Mouse (Mus musculus) ovary, adult 18-20 months (tissue): ENCODE measurements around the gene Fam151a.
"Not testable (repeated sequence)": the region's sequence is repeated elsewhere in the genome, so short reads cannot be mapped to it uniquely, and the experiment has no call there.

Source experiments
- DNase-seq: peaks from one replicate; pipeline ENCODE4 v3.0.0; 2022; ENCODE audit warnings: low spot score, mixed read lengths

The Fam151a gene

DNA sequence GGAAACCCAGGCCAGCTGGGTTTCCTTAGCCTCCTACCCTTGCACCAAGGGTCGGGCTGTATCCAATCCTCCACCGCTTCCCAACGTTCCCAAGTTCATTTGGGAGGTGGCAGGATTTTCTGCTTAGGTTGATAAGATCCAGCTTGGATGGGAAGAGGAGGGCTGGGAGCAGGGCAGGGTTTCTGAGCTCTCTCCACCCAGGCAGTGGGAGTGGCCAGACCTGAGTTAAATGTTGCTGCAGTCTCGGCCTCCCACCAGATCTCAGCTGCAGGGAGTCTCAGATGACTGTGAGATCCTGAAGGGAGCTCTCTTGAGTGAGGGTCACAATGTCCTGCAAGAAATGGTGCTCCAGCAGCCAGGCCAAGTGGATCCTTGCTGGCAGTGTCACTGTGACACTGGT is at the start of gene Fam151a:
Gene Fam151a (plus strand): TSS at position 254 of the 400 bp plus-strand sequence.
- DNase-seq: no peak

DNA sequence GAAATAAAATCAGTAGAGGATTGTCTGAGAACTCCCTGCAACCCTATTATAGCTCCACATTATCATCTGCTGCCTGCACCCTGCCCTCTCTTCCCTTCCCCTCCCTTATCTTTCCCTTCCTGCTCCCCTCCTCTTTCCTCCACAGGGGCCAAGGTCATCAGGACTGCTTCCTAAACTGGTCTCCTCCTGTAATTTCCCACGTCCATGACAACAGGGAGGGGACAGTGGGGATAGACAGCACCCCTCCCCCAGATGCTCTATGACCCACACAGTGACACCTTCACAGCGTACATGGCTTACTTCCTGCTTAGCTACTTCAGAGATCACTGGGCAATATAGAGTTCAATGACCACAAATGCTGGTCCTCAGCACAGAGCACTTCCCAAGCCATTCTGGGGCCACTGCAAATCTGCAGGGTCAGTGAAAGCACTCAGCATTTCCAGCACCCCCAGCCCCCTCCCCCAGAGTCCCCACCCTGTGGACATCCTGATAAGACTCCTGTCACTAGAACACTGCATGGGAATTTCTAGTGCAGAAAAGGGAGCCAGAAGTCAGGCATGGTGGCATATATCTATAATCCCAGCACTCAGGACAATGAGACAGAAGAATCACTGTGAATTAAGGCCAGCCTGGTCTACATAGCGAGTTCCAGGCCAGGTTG is 44.9 kb upstream of the Fam151a start:
- DNase-seq: no peak

DNA sequence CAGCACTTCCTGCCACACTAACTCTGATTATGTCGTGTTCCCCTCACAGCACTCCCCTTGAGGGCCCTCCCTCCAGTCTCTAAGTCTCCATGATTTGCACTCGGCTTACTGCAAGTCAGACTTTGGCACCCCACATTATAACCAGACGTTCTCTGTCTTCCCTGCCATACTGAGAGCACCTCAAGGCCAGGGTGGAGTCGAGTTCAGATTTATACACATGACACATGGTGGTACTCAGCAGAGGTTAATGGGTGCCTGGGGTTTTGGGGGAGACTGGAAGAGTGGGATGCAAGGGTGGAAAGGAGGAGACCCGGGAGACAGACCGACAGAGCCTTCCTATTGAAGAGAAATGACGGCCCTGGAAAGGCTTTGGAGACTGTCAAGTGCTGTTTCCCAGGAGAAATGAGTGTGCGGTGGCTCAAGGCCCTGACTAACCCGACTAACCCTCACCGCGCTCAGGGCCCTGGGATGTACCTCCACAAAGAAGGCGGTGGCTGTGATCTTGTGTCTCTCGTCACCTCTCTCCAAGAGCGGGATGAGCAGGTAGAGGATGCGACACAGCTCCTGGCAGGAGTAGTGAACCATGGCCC is 39.8 kb upstream of the Fam151a start:
- DNase-seq: no peak

DNA sequence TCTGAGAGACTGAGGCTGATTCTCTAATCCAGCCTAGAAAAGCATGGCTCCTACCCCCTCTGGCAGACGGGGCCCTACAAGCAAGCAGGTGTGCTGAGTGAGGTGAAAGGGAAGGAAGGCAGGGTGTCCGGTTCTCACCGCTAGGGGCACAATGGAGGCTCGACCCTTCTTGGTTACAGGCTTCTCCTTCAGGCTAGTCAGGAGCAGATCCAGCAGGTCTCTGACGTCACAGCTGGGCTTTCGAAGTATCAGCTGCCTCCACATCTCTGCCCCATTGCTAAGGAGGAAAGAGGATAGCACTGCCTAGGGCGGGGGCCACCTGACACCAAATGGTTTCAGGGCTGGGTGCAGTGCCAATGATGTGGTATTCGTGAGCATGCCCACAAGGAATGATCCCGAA is 33.7 kb upstream of the Fam151a start:
- DNase-seq: no peak

DNA sequence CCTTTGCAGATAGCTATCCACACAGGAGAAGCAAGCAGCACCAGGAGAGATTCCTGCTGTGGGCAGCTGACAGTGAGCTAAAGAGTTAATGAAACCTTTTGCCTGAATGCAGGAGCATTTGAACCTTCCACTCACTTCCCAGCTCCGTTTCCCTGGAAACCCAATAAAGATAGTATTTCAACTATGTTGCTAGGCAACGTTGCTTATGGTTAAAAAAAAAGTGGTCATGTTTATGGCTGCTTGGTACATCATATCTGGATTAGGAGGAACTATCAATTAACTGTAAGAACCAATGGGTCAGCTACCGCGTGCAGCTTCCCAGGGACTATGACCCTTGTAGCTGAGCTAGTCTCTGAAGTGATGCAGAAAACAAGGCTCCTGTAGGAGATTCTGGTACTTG is 32.9 kb upstream of the Fam151a start:
- no peak for DNase-seq

DNA sequence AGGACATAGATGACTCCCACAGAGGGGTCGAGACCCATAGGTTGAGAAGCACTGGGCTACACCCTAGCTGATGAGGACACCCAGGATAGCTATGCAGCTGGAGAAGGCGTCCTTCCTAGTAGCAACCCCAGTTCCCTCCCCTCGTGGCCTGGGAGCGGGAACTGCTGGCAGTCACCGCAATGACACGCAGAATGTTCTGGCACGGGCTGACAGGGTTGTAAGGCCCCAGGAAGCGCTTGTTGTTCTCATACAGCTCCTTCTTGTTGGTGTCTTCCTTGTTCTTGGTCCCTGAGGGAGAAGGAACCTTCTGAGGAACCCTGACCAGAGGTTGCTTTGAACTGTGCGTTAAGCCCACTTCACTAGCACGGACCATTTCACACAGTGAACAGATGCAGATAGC is 29.7 kb upstream of the Fam151a start:
- DNase-seq: no peak

DNA sequence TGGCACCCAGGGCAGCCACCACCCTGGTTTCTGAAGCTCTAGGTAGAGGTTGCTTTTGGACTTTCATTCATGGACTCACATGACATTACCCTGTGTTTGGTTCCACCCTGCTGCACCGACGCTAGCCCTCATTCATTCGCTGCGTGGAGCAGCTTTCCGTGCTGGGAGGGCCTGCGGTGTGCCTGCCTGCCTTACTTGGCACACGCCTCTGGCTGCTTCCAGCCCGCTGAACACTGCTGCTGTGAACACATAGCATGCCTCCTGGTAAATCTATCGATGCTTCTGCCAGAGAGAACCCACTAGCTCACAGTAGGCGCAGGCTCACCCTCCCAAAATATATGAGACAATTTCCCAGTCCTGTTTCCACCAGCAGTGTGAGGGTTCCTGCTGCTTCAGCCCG is 29.3 kb upstream of the Fam151a start:
- DNase-seq: no peak

DNA sequence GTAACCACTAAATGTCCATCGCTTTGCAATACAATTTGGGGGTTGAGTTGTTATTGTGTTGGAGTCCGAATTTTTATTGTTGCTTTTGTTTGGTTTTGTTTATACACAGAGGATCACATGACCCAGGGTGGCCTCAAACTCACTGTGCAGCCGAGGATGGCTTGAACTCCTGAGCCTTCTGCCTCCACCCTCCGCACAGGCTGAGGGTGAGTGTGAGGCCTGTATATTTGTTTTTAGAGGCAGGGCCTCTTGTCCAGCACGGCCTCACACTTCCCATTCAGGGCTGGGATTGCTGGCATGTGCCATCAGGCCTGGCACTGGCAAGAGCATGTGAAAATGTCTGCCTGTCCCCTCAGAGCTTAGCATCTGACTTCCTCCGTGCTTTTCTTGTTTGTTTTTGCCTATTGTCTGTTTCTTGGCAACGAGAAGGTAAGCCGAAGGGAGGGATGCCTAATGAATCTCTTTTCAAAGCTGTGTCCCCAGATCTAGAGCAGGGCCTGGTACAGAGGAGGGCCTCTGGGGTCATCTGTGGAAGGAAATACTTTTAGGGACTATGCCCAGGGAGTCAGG is 28.5 kb upstream of the Fam151a start:
- DNase-seq: no peak

DNA sequence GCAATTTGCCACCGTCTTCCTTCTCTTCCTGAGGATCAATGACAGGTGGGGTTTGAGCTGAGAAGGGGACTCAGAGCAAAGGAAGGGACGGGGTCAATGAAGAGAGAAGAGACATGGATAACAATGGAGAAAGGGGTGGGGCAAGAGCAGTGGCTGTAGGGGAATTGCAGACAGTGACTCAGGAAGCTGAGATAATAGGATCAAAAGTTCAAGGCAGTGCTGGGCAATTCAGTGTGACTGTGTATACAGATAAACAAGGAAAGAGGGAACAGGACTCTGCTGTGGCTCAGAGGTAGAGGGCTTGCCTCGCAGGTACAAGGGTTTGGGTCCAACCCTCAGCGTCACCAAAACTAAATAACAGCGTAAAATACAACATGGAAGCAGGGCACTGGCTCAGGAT is 25.7 kb upstream of the Fam151a start:
- no peak for DNase-seq

DNA sequence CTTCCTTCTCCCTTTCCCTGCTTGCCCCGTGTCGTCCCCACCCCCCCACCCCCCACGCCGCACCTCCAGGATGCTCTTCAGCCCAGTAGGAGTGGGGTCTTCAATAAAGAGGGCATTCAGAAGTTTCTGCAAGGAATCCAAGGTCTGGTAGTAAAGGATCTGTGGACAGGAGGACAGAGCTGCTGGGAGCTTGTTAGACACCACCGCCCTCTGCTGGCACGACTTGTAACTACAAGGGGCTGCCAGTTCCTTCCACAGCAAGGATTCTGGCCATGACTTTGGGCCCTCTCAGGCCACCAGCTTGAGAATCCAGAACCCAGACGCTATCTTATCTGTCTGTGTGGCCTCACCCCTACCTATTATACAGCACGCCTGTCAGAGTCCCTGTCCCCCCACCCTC is 25.3 kb upstream of the Fam151a start:
- DNase-seq: peak; percentile 42

DNA sequence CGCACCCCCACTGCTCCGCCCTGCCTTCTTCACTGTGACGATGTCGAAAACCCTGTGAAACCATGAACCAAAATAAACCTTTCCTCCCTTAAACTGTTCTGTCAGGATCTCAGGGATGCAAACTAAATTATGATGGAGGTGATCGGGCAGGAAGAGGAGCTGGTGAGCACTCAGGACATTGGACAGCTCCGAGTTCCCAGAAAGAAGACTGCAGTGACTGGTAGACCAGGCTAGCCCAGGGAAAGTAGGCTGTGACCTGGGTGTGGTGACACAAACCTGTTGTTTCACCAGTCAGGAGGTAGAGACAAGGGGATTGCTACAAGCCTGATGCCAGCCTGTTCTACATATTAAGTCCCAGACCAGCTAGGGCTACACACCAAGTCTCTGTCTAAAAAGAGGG is 20.1 kb upstream of the Fam151a start:
- DNase-seq: no peak

DNA sequence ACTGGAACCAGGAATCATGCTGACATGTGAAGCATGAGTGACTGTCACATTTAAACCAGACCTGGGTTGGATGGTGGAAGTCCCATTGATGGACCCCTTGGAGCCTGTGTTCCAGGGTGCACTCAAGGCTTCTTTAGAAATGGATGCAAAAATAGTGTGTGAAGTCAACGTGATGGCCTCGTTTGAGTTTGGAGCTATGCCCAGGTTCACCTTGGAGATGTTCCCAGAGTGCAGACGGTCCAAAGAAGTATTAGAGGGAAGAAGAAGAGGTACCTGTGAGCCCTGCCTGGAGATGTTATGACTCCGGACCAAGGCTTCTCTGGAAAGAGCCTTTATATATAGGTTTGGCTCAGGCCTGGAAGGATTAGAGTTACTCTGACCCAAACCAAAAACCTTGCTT is 13.1 kb upstream of the Fam151a start:
- DNase-seq: no peak

DNA sequence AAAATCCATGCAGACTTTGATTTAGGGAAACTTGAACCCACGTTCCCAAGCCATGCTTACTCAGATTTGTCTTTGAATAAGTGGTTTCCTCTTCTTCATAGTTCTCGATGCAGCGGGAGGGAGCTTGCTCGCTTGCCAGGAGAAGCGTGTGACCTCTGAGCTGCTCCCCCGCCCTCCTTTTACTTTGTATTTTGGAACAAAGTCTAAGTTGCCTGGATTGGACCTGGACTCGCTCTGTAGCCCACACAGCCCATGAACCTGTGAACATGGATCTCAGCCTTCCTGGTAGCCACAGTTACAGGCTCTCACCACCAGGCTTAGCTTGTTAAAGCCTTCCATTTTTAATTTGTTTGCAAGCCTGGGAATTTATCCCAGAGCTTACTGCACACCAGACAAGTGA is 2.9 kb upstream of the Fam151a start, which contains the start of gene Mroh7:
Gene Mroh7 (minus strand): TSS at position 112 of the 400 bp plus-strand sequence.
- DNase-seq: no peak

DNA sequence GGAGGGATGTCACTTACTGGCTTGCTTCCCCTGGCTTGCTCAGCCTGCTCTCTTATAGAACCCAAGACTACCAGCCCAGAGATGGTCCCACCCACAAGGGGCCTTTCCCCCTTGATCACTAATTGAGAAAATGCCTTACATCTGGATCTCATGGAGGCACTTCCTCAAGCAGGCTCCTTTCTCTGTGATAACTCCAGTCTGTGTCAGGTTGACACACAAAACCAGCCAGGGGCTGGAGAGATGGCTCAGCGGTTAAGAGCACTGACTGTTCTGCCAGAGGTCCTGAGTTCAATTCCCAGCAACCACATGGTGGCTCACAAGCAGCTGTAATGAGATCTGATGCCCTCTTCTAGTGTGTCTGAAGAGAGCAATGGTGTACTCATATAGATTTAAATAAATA is 3.2 kb downstream of the Fam151a start:
- not testable (repeated sequence) for DNase-seq

DNA sequence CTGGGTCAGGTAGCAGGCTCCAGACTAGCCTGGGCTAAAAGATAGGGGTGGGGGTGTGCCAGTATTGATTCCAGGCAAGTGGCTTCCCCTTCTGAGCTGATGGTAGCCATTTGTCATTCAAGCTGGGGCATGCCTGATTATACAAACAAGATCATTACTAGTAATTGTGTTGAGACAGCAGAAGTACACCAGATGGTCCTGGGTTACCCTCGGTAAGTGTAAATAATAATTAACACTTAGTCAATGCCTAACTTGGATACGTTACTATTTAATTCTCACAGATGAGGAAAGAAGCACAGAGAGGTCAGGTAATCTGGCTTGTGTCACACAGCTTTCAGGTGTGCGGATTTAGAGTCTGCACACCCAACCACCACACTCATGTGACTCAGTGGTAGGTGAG is 4.2 kb downstream of the Fam151a start:
- no peak for DNase-seq

DNA sequence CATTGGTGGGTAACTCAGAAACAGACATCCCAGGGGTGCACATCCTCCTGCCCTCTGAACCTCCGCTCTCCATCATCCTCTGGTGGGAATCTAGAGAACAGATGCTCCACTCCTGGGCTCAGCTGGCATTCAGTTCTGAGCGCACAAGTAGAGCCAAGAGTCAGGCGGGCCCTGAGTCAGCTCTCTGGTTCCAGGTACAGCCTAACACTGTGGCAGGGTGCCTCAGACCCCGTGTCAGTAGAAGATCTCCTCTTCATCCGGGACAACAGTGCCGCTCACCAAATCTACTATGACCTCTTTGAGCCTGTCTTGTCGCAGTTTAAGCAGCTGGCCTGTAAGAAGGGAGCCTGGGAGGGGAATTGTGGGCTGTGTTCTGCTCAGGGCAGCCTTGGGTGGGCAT is 12.2 kb downstream of the Fam151a start:
- no peak for DNase-seq

DNA sequence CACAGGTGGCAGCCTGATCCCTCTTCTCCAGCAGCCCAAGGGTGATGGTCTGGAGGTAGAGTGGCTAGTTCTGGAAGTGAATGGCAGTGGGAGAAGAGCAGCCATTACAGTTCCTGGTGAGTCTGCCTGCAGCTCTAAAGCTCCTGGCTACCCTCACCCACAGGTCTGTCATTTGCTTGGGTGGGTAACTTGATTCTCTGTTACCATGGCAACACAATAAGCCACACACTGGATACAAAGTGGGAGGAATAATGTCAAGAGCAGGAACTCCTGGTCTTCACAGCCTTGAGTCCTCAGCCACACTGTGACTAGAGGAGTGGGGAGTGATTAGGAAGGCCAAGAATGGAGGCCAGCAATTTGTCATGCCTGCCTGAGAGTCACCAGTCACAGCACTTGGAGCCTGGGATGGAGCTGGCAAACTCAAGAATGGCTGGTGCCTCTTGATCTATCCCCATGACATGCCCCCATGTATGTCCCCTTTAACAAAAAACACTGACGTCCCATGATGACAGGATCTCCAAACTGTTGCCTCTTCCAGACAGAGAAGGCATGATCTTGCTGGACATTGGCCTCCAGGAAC is 13.4 kb downstream of the Fam151a start:
- DNase-seq: no peak

DNA sequence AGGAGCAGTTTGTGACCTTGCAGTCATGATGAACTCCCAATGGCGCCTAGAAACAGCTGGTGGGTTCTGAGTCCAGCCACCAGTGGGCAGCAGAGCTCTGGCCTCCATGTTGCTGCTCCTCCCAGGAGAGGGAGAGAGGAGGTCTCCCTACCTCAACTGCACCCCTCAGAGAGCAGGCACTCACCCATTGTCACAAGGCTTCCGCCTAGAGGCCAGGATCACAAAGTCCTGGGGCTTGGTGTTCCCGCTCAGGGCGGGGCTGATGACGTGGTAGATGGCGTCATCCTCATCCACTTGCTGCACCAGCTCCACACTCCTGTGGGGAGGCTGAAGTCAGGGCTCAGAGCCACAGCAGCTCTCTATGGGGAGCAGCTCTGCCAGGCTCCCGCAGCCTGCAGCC is 16.0 kb downstream of the Fam151a start:
- DNase-seq: peak; percentile 29

DNA sequence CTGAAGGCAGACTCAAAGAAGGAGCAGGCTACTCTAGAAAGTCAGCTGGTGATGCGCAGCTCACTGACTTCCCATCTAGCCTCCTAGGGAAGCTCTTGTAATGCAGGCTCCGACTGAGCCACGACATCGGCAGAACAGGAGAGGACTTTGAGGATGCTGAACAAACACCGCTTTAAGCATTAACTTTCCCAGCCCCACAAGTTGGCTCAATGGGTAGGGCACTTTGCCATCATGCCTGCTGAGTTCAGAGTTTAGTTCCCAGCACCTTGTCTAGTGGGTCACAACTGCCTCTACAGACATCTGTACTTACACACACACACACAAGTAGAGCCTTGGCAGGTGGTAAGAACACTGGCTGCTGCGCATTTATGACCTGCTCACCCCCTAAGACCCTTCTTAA is 18.0 kb downstream of the Fam151a start:
- no peak for DNase-seq

DNA sequence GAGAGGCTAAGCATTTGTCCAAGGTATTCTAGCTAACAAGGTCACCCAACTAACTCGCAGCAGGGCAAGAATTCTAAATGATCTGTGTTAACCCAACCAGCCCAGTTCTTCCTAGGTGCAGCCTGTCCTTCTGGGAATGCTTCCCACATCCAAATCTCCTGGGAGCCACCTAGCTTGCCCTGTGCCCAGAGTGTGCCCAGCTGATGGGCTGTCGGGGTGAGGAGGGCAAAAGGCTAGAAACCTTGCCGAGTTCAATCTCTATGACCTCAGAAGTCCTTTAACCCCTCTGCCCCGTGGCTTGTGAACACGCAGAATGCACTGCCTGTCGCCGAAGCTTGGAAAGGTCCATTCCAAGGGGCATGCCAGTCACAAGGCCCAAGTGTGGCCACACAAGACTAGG is 30.5 kb downstream of the Fam151a start:
- no peak for DNase-seq

DNA sequence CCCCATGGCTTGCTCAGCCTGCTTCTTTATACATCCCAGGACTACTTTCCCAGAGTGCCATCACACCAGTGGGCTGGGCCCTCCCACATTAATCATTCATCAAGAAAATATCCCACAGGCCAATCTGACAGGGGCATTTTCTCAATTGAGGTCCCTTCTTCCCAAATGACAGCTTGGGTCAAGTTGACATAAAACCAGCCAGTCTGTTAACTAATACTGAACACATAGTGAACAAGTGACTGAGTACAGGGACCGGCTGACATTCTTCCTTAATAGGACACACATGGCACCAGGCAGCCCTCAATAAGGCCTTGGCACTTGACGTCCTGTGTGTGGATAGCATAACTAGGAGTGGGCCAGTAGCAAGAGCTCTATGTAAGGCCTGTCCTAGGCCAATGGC is 35.6 kb downstream of the Fam151a start:
- DNase-seq: no peak

DNA sequence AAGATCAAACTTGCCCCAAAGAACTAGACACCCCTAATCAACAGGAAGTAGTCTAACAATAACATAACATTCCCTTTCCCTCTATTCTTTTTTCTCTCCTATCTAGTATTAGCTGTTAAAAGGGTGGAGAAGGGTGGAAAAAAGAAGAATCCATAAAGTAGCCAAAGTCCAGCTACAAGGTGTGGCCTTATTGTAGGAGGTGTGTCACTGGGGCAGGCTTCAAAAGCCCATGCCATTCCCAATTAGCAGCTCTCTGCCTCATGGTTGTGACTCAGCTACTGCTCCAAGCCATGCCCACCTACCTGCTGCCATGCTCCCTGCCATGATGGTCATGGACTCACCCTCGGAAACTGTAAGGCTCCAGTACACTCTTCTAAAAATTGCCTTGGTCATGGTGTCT is 38.9 kb downstream of the Fam151a start:
- DNase-seq: no peak

DNA sequence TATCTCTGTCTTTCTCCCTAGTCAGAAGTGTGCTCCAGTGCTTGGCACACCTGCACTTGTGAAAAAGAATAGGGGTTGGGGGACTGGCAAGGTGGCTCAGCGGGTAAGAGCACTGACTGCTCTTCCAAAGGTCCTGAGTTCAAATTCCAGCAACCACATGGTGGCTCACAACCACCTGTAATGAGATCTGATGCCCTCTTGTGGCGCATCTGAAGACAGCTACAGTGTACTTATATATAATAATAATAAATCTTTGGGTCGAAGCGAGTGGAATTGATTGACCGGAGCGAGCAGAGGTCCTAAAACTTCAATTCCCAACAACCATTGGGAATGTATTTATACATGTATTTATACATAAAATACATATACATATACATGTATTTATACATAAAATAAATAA is 42.1 kb downstream of the Fam151a start:
- DNase-seq: not testable (repeated sequence)

DNA sequence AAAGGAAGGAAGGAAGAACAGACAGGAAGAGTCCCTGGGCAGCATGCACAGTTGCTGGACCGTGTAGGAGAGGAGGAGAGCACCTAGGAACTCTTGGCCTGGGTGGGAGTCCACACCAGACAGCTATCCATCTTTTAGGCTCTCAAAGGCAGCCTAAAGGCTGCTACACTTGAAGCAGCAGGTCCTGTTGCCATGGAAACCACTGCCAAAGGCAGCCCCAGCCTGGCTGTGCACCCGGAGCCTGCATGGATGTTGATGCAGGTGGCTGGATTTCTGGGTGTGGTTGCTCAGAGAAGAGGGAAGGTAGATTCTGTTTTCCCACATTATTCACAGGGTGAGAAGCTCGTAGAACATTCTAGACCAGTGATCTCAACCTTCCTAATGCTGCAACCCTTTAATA is 43.3 kb downstream of the Fam151a start:
- no peak for DNase-seq
